Mouse (Mus musculus): ENCODE data around the gene Gm12830.

The Gm12830 gene

GRCm38 (mm10) chr4:114845622-114846021 is 24.1 kb downstream of the Gm12830 start:
- DNase-seq, result no peak

- no peak for DNase-seq
Observed at GRCm38 (mm10) chr4:114846723-114847122, 25.2 kb downstream of the Gm12830 start.

DNA sequence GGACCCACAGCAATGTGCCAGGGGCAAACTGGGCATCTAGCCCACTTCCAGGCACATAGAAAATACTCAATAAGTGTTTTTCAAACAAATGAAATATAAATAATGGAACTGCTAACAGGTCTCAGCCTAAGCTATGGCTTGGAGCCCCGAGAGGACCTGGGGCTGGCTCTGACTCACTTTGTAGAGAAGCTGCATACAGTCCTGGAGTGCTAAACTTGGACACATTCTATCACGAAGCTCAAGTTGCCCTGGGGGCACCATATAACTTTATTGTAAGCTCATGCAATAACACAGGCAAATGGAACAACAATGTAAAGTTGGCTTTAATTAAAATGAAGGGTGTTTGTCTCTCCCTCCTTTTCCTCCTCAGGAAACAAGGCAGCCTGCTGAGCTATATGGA is 32.4 kb downstream of the Gm12830 start:
- DNase-seq, result no peak

GRCm38 (mm10) chr4:114858426-114858825 is 36.9 kb downstream of the Gm12830 start:
- DNase-seq, result no peak

DNA sequence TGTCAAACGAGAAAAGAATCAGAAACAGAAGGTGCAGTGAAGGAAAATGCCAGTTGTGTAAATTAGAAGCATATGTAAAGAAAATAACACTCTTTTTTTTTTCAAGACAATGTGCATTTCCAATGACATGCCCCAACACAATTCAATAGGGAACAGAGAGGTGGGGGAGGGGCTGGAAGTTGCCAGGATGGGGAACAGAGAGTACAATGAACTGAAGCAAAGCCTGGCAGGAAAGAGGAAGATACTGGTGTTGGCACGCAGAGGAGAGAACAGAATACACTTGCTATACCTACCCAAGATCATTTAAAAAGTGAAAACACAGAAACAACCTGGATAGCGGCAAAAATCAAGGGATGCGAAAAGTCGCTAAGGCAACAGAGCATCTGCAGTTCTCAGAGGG is 41.6 kb downstream of the Gm12830 start:
- no peak for DNase-seq

- no peak for DNase-seq
Observed at GRCm38 (mm10) chr4:114869765-114870490, 48.4 kb downstream of the Gm12830 start.

- DNase-seq, result no peak
Observed at GRCm38 (mm10) chr4:114876441-114876972, 55.0 kb downstream of the Gm12830 start.

GRCm38 (mm10) chr4:114882232-114882631 is 60.7 kb downstream of the Gm12830 start:
- no peak for DNase-seq

- DNase-seq, result no peak
Observed at GRCm38 (mm10) chr4:114897853-114898252, 76.3 kb downstream of the Gm12830 start.

- DNase-seq, result no peak
Observed at GRCm38 (mm10) chr4:114899885-114900284, 78.4 kb downstream of the Gm12830 start.

DNA sequence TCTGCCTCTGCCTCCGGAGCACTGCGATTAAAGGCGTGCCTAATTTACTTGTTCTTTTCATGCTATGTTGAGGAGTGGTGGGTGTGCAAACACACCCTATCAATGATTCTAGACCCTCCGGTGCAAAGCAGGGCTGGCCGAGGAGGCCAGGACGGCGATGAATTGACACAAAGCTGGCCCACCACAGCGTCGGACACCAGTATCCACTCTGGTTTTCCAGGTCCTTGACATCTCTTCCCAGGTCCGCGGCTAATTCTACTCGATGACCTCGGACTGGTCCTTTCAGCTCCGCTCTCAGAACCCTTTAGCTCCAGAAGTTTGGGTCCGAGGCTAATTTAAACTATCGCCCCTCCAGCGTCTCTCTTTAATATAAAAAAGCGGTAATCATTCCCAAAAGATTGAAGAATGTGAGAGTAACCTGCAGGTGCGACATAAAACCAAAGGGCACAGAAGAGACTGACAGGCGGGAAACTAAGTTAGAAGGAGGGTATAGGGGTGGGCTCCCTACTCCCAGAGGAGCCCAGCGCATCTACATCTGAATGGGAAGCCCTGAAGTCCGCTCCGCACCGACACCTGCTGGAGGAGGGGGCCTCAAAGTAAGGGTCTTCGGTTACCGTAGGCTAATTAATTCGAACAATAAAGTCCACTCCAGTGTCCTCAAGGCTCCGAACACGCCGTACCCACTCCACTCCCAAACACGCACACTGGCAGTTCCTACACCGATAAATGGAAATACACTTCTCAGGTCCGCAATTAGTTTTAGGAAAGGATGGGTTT is 79.5 kb downstream of the Gm12830 start:
- DNase-seq, result no peak

DNA sequence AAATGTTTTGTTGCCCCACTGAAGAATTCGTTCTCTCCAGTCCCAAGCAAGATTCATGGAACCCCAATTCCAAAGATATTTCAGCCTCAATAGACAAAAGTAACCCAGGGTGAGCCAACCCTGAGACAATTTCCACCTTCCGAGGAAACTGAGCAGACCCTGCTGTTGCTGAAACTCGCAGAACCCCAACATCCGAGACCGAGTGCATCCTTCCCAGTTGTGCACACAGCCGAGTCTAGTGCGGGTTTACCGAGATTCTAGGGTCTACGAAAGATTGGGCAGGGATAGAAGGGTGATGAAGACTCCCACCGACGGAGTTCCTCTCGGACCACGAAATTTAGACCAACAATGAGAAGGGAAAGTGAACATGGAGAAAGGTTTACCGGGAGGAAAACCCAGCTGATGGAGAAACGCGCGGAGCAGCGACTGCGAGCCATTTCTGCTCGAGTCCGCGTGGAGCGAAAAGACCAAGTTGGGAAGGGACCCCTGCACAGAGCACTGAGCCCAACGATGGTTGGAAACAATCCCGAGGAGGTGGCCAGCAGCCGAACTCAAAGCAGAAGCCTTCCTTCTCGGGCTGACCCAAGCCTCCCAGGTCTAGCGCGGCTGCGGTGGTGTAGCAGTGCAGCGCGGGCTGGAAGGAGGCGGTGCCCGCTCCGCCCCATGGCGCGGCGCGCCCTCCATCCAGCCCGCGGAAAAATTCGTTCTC is 80.3 kb downstream of the Gm12830 start:
- DNase-seq, result no peak

- DNase-seq, result no peak
Observed at GRCm38 (mm10) chr4:114902641-114903421, 81.3 kb downstream of the Gm12830 start.

- DNase-seq, result no peak
Observed at GRCm38 (mm10) chr4:114903422-114903782, 81.9 kb downstream of the Gm12830 start.

- DNase-seq, result no peak
Observed at GRCm38 (mm10) chr4:114905501-114905900, 84.0 kb downstream of the Gm12830 start.
